Mouse (Mus musculus) fibroblast of lung, adult 2 months (primary cell): ENCODE results near the gene Pik3ap1.
"Not testable (repeated sequence)": the region's sequence is repeated elsewhere in the genome, so short reads cannot be mapped to it uniquely, and the experiment has no call there.

Experiments
- DNase-seq: peaks from one replicate; pipeline ENCODE4 v3.0.0-alpha.2; 2011; ENCODE audit warnings: low read depth

Gene Pik3ap1

DNA sequence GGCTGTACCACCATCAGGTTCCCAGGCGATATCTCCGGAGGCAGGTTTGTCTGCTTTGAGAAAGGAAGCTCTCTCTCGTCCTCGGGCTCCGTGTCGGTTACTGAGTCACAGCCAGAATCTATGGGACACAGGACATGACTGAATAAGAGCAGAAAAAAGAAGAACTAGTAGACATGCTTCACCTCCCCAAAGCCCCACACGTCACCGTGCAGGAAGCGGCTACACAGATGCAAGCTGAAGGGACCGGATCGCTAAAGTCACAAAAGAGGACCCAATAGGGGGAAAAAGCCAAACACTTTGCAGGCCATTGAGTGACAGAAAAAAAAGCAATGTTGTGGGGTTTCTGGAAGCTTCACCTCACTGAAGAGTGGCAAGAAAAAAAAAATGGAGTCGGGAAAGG is 52.7 kb downstream of the Pik3ap1 start:
- DNase-seq, result no peak

DNA sequence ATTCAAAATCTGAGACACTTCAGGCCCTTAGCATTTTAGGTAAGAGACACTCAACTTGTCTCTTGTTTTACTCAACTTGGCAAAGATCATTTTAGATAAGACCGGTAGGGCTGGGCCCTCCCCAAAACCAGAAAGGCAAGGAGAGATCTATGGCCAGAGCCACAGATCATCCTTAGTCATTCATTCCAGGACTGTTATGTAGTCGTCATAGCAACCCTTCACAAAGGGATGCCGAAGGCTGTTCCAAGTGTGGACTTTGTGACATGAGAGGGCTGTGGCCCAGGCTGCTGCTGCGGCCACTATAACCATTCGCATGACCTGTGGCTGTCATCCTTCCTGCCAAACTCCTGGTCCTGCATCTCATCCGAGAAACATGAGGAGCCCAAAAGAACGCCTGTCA is 54.5 kb downstream of the Pik3ap1 start:
- DNase-seq, result no peak

DNA sequence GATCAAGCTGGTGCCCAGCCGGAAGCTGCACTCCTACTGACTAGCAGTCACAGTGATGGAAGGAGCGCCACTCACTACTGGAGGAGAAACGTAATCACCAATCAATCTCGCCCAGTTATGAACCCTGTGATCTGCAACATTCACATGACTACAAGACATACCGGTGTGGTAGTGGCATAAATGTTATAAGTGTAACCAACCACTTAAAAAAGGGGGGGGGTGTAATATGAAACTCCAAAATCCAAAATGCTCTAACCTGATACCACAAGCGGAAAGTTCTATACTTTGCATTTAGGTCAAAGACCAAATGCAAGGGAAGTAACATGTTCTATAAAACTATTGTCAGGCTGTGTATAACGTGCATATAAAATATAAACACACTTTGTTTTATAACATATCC is 54.9 kb downstream of the Pik3ap1 start:
- DNase-seq, result no peak

DNA sequence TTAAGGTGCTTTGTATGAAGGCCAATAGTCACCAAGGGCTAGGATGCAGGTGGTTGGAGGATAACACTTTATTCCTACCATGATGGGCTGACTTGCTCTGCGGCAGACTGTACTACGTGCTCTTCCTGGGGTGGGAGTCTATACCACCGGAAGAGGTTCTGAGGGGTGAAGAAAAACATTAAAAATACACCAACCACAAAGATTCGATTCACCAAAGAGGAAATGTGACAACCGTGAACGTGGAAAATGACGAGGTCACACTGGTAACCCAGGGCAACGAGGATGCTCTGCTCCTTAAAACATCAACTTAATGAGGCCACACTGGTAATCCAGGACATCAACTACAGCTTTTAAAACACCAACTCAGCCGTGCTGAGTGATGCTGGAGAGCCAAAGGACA is 56.2 kb downstream of the Pik3ap1 start:
- DNase-seq, result no peak

DNA sequence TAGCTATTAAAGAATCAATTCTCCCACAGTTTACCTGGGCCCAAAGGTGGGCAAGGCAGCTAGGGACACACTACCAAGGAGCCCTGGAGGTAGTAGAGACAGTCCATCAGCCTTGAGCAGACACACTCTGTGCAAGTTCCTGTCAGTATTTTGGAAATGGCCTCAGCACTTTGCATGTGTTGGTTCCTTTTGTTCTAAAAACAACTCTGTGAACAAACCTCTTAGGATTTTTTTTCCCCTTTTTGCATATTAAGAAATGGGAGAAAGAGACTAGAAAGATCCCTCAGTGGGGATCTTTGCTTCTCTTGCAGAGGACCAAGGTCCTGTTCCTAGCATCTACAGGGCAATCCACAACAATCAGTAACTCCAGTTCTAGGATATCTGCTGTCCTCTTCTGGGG is 61.1 kb downstream of the Pik3ap1 start:
- no peak for DNase-seq

DNA sequence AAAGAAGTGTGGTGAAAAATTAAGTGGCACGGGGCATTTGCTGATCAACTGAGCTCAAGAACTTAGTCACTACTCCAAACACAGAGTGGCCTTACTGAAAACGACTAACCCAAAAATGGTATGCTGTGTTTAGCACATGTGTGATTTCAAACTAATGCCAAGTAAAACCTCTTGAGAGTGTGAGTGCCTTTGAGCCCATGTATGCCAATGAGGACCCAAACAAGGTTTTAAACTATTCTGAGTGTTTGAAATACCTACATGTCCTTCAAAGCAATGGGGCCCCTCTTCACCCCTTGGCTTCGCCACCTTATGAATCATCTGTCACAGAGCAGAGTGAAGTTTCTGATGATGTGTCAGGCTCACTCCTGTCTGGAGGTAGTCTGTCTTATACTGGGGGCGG is 61.8 kb downstream of the Pik3ap1 start:
- DNase-seq, result no peak

DNA sequence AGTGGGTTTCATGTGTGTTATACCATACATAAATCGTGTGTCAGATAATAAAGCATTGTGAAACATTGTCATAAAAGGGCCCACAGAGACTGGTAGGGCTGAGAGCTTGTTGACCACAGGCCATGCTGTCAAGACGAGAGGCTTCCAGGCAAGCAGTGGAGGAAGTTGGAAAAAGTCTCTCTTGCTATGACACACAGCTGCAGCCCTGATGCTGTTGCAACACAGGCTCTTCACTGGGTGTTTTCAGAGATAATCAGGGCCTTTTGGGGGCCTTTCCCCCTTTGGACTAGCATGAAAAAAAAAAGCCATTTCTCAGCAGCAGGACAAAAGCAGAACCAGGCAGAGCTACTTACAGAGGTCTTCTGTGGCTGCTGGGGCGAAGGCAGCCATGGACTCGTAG is 63.8 kb downstream of the Pik3ap1 start:
- DNase-seq, result no peak

DNA sequence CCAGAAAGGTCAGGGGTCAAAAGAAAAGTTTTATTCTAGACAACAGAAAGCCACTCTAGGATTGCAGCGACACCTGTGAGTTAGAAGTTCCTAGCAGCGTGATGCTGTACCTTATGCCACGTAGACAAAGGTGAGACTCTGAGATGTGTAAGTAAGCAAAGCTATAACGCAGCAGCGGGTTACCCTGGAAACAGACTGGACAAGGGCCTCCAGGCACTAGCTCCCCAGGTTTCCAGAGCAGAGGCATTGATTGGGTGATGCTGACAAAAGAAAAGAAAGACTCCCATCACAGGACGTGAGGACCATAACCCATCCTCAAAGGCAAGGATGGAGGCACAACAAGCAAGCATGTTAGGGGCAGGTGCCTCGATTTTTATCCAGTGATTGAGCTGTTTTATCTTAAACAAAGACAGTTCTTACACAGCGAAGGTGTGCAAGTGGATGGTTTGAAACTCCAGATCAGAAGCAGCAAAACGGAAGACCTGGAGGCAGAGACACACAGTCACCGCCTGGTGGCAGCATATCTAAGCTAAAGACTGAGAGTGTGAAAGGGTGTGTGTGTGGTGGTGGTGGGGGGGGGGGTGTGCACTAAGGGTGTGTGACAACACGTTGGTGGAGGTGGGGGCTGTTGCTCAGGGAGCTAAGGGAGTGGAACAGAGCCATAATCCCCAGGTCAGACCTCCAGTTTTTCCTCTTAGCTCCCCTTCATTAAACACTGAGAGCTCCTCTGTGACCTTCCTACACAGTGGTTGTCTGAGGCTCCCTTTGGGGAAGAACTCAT is 67.4 kb downstream of the Pik3ap1 start:
- DNase-seq, result no peak

DNA sequence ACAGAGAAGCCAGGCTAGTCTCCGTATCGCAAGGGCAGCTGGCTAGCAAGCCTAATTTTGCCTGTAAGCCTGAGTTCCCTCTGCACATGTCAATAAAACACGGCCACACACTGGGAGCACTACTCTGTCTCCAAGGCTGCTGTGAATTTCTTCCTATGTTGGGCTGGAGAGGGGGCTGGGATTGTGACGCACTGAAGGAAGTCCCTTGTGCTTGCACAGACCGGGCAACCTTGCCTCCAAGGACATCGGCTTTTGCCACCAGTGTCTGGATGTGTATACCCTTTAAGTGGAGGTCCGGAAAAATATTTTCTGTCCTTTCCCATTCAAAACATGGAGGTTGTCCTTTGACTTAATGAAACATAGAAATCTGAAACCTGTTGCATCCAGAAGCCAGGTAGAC is 70.2 kb downstream of the Pik3ap1 start:
- no peak for DNase-seq

DNA sequence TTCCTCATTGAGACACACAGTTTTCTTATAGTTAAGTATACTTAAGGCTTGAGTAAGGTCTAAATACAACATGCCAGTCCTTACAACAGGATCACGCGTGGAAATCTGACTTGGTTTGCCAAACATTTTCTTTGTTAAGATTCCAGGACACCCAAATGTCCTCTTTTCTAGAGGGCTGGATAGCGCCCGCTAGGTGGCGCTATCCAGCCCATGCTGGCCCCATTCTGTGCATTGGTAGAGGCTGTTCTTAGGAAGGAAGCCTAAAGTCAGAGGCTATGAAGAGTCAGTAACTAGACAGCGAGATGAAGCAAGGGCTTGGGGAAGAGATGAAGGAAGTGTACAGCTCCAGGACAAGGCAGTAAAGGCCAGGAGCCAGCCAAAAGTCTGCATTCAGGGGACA is 71.2 kb downstream of the Pik3ap1 start:
- no peak for DNase-seq

DNA sequence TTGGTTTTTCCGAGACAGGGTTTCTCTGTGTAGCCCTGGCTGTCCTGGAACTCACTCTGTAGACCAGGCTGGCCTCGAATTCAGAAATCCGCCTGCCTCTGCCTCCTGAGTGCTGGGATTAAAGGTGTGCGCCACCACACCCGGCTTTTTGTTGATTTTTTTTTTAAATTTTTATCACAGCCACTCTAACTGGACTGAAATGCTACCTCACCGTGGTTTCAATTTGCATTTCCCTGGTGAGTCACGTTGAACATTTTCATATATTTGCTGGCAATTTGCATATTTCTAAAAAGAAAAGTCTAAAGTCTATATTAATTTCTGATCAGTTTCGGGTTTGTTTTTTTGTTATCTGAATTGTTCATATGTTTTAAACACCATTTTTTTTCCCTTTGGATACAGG is 72.3 kb downstream of the Pik3ap1 start:
- DNase-seq, result not testable (repeated sequence)

DNA sequence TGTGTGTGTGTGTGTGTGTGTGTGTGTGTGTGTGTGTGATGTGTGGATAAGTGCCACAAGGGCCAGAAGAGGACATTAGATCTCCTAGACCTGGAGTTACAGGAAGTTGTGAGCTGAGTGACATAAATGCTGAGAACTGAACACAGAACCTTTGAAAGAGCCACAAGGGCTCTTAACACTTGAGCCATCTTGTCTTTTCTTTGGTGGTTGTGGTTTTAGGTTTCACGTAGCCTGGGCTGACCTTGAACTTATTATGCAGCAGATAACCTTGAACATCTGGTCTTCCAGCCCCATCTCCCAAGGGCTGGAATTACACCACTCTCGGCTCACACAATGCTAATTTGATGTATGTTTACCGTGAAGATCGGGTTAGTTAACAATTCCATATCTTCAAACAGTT is 72.9 kb downstream of the Pik3ap1 start:
- DNase-seq, result no peak

DNA sequence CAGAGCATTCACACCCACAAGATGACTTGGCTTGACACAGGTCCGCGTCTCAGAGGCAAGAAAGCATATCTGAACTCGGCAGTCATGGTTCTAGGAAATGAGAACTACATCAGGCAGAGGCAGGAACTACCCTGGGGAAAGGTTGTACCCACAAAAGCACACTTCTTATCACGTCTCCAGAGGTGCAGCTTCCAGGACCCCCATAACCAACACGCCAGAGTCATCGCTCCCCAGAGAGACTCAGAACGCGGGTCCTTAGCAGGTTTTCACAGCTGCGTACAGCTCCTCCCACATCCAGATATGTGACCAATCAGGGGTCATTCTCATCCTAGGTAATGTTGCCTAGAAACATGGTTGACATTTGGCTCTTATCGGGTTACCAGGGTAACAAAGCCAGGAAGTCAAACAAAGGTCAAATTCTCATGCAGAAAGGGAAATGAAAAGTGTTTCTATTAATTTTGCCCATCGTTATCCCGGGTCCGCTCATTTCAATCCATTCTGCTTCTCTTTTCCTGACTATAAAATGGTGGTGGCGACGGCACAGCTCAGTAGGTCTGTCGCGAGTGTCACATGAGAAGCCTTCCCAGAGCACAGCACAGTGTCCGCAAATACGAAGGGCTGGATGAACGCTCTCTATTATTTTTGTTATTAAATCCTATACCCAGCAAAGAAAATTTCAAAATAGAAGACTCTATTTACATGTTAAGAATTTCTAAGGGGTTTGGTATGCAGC is 73.8 kb downstream of the Pik3ap1 start:
- DNase-seq, result no peak

DNA sequence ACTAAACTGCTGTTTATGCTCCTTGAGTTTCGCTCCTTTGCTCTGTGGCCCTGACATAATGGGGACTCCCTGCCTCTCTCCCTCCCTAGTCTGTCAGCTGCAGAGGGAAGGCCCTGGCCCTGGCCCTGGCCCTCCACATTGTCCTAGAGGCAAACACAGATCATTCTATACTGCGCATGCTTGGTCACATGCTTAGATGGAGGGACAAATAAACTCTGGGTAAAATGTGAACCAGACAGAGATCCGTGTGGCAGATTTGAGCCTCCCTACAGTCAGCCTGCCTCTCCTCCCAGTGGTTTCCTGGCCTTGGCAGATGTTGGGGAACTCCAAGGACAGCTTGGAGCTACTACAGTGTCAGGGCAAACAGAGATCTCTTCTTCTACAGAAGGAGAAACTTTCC is 81.0 kb downstream of the Pik3ap1 start:
- no peak for DNase-seq

DNA sequence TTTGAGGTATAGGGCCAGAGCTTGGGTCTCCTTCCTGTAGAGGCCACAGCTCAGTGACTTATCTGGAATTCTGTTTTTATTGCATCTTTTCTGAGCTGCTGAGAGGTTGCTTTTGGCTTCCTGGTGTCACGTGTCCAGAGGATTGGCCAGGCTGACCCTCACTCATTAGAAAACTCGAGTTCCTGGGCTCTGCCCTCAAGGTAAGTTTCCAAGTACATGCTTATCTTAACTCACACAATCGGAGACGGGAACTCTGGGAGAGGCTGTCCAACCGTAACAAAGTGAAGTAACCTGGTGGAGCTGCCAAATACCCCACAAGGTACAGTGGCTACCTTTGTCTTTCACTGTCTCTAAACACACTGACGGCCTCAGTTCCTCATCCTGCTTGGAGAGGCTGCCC is 81.5 kb downstream of the Pik3ap1 start:
- DNase-seq, result no peak

DNA sequence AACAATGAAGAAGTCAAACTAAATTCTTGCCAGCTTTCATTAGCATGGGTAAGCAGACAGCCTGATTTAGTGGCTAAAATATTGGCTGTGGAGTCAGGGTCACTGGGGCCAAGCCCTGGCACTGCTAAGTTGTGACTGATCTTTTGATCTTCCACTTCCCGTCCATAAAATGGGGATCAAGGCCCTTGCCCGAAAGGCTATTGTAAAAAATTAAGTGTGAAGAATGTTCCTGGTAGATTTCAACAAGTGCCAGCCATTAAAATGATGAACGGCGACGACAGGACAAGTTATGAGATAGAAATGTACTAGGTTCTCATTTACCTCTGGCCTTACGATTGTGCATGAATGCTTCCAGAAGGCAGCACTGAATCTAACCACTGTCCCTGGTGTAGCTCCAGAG is 83.0 kb downstream of the Pik3ap1 start:
- no peak for DNase-seq

DNA sequence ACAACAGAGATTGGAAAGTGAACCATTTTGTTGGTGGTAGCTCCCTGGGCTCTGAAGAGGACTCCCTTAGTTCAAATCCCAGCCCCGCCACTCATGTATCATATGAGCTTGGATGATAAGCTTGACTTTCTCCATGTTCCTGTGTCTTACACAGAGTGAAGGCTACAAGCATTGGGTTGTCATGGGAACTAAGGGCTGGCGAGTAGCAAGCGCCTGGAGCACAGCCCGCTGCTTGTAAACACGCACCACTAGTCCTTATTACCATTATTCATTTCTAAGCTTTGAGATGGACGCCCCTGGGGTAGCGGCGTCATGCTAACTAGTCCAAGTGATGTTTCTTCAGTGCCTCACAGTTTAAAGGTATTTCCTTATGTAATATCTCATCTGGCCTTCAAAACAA is 85.5 kb downstream of the Pik3ap1 start:
- no peak for DNase-seq

DNA sequence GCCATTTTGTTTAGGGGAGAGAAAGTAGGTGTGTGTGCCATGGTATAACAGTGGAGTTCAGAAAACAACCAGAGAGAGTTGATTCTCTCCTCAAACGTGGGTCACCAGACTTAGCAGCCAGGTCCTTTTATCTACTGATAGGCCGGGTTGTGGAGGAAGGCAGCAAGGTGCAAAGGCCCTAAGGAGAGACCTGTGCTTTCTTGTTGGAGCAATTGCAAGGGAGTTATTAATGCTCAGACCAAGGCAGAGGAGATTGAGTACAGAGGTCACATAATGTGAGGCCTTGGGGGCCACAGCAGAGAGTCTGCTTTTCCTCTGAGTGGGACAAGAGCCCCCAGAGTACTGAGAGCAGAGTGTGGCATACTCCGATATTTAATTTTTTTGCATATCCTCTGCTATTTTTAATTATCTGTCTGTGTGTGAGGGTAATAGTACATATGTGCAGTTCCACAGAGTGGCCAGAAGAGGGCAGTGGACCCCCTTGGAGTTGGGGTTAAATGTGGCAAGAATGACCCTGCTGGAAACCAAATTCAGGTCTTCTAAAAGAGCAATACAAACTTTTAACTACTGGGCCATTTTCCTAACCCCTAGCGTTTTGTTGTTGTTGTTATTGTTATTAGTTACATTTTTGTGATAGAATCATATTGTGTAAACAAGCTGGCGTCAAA is 93.8 kb downstream of the Pik3ap1 start:
- no peak for DNase-seq

DNA sequence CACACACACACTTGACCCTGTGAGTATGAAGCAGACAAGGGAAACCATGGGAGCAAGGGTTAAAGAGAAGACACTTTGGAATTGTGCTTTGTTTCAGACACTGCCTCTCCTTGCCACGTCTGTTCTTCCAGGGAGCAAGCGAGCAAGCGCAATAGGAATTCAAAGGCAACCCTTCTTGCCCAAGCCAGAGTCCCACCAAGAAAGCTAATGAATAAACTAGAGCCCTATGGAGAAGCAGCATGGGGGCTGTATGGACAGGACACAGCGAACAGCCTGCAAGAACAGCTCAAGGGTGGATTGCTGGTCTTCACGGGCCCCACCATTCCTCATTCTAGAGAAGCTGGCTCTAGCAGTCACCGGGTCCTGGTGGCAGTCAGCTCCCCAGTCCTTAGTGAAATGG is 96.3 kb downstream of the Pik3ap1 start:
- DNase-seq, result no peak

DNA sequence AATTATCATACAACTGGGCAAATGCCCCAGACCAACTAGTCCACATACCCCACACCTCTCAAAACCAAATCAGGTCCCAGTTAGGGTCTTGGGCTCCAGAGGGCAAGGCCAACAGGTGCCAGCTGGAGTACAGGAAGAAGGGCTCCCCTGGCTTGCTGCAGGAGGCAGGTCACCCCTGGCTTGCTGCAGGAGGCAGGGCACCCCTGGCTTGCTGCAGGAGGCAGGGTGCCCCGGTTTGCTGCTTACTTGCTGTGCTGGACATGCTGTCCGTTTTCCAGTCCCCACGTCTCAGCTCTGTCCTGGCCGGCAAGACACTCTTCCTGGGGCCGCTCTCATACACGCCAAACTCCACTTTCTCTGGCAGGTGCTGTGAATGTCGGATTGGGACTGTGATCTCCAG is 97.7 kb downstream of the Pik3ap1 start:
- DNase-seq, result no peak

DNA sequence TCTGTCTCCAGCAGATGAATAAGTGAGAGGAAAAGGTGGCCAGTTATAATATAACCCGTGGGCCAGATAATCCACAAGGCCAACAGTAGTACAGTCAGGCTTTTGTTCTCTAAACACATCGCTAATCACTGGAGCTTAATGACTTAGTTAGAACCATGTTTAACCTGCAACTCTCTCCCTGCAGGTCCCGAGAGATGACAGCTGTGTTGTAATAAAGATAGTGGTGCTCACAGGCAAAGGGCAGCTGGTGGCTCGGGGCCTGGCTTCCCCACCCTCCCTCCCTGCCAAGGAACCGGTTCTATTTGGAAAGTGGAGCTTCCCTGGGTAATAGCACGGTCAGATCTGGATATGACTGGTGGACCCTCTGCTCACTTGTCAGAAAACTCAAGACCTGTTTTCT is 100.4 kb downstream of the Pik3ap1 start:
- DNase-seq, result no peak

DNA sequence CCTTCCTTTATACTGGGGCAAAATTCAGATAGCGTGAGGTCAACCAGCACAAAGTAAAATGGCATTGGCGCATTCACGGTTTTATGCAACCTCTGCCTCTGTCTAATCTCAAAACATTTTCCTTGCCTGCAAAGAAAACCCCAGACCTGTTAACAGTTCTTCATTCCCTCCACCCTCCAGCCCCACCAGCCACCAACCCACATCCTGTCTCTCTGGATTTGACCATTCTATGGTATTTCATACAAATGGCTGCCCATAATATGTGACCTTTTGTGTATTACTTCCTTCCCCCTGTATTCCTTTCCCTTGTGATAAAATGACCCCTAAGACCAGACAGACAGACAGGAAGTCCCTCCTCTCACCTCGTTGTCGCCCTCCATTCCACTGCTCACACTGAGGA is 102.2 kb downstream of the Pik3ap1 start:
- no peak for DNase-seq

DNA sequence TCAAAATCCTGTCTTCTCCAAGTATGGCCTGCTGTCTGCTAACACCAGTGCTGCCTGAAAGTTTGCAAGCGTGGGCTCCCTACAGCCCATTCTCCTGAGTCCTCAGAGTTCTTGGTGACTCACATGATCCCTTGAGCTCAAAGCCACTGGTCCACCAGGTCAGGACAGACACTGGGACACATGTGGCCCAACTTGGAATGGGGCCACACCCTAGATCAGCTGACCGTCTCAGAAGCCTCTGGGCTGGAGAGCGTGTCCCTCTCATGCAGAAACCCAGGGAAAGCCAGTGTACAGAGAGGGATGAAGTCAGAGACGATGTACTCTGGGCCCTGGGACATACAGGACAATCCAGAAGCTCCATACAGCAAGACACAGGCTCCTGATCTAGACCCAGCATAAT is 102.7 kb downstream of the Pik3ap1 start:
- DNase-seq, result no peak
